Mouse (Mus musculus): Measurements from ENCODE around the gene Zfp64. TPM values are rescaled to one million over a fixed set of nuclear protein-coding genes. Genes with fewer than 3 reads are reported as not detected.
A peak's percentile ranks its signal among the peaks of the same experiment; 100 is the strongest.

Zfp64 gene
- 35.6 and 39.4 TPM in 2 replicates for polyA plus RNA-seq (2014; fragmentation: Nextera tagmentation; extraction: Ambion mirVana)

DNA sequence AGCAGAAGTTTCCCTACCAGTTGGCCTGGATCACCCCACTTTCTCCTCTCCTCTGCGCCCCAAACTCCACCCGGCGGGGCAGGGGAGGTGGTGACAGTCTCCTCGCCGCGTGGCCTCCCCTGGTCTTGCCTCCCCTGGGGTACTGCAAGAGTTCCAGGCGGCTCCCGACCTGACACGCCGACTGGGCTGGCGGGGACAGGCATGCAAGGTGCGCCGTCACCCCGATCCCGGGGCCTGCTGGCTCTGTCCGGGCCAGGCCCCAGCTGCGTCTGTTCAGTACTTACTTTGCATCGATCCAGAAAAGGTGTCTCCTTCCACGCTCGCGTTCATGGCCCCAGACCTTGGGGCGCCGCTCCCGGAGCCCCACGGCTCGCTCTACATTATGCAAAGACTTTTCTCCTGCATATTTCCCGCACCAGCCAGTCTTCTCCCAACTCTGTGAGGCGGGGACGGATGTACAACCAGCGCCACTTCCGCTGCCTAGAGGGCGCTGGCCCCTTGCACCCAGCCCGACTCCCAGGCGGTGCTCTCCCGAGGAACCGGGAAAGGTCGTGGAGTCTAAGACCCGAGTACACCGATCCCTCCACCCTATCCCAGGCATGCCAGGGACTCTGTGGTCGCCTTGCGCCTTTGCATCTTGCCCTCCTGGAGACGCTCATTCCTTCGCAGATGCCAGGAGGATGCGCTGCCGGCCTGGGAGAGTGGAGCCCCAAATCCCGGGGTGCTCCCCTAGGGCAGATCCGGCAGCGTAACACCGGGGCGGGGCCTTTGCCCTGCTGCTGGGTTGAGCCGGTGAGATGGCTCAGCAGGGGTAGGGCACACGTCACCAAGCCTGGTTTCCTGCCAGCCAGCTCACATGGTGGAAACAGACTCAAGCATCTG is at the start of gene Zfp64:
Gene Zfp64 (minus strand): TSS at position 753 of the 882 bp plus-strand sequence.
- H3K27ac ChIP-seq (ENCODE audit: low read depth, low read length) = peak within 1 kb of the TSS; percentile 40; the same call in 1 of the 2 replicates
- H3K4me1 ChIP-seq (ENCODE audit: control insufficient read depth, insufficient read depth, low read length) = peaks cover 8% of the 10 kb centered on the region
- peak within 1 kb of the TSS; percentile 95 for H3K4me2 ChIP-seq
- peak within 1 kb of the TSS; percentile 93 for H3K9ac ChIP-seq (ENCODE audit: low read length)
- ATAC-seq (ENCODE audit: low FRiP score) (peak; percentile 90), DNase-seq (ENCODE audit: low spot score, missing footprints) (peak; percentile 97)
- H3K36me3 ChIP-seq (ENCODE audit: control insufficient read depth, insufficient read depth, low read length) = peaks cover 7% of the 10 kb centered on the region; the same call in 1 of the 2 replicates
- H3K9me3 ChIP-seq (ENCODE audit: control insufficient read depth, low read length) = no peaks in the 10 kb centered on the region
- H3K27me3 ChIP-seq (ENCODE audit: control insufficient read depth, insufficient read depth, low read length) = no peaks in the 10 kb centered on the region
- 1% methylated on average over 52 of the region's 52 CpGs for WGBS
- peak within 1 kb of the TSS; percentile 88 for H3K4me3 ChIP-seq (ENCODE audit: low read depth, low read length)

- no peak overlapping the region for H3K9ac ChIP-seq (ENCODE audit: low read length)
- peak; percentile 90 for DNase-seq (ENCODE audit: low spot score, missing footprints)
- H3K9me3 ChIP-seq (ENCODE audit: control insufficient read depth, low read length) = no peaks in the 10 kb centered on the region
- no peaks in the 10 kb centered on the region for H3K4me1 ChIP-seq (ENCODE audit: control insufficient read depth, insufficient read depth, low read length)
- H3K27me3 ChIP-seq (ENCODE audit: control insufficient read depth, insufficient read depth, low read length) = no peaks in the 10 kb centered on the region
- ATAC-seq (ENCODE audit: low FRiP score) = no peak
- WGBS = 74% methylated on average over 22 of the region's 22 CpGs
- no peak overlapping the region for H3K4me3 ChIP-seq (ENCODE audit: low read depth, low read length)
- H3K27ac ChIP-seq (ENCODE audit: low read depth, low read length) = no peak overlapping the region
- no peak overlapping the region for H3K4me2 ChIP-seq
- no peaks in the 10 kb centered on the region for H3K36me3 ChIP-seq (ENCODE audit: control insufficient read depth, insufficient read depth, low read length)
Measured at GRCm38 (mm10) chr2:168992642-168993420, 37.4 kb upstream of the Zfp64 start.

DNA sequence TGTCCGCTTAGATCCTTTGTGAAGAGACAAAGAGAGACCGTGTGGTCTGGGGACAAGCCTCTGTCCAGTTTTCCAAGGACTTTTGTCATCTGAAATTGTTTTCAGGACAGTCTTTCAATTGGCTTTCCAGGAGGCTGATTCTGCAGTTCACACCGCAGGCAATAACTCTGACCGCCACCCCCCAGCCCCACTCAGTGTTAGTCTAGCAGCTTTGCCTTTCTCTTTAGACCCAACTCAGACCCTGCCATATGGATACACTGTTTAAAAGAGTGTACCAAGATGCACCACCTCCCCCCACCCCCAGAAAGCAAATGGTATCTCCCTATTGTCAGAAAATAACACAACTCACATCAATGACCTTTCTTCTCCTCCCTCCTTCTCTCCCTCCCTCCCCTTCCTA is 35.6 kb upstream of the Zfp64 start:
- ATAC-seq (ENCODE audit: low FRiP score) (peak; percentile 80), DNase-seq (ENCODE audit: low spot score, missing footprints) (peak; percentile 90)
- Histone ChIP-seq H3K4me2 (no peak overlapping the region), H3K9ac (ENCODE audit: low read length) (no peak overlapping the region), H3K36me3 (ENCODE audit: control insufficient read depth, insufficient read depth, low read length) (no peaks in the 10 kb centered on the region), H3K27ac (ENCODE audit: low read depth, low read length) (peak overlapping the region; percentile 36; the same call in 1 of the 2 replicates), H3K27me3 (ENCODE audit: control insufficient read depth, insufficient read depth, low read length) (no peaks in the 10 kb centered on the region), H3K4me1 (ENCODE audit: control insufficient read depth, insufficient read depth, low read length) (no peaks in the 10 kb centered on the region), H3K4me3 (ENCODE audit: low read depth, low read length) (no peak overlapping the region), H3K9me3 (ENCODE audit: control insufficient read depth, low read length) (no peaks in the 10 kb centered on the region)
- WGBS = 59% methylated on average over 4 of the region's 4 CpGs

- WGBS = 54% methylated on average over 13 of the region's 13 CpGs
- Histone ChIP-seq H3K9ac (ENCODE audit: low read length) (no peak overlapping the region), H3K27ac (ENCODE audit: low read depth, low read length) (no peak overlapping the region), H3K4me1 (ENCODE audit: control insufficient read depth, insufficient read depth, low read length) (no peaks in the 10 kb centered on the region), H3K4me3 (ENCODE audit: low read depth, low read length) (no peak overlapping the region), H3K4me2 (no peak overlapping the region), H3K27me3 (ENCODE audit: control insufficient read depth, insufficient read depth, low read length) (no peaks in the 10 kb centered on the region), H3K36me3 (ENCODE audit: control insufficient read depth, insufficient read depth, low read length) (no peaks in the 10 kb centered on the region), H3K9me3 (ENCODE audit: control insufficient read depth, low read length) (no peaks in the 10 kb centered on the region)
- no peak for ATAC-seq (ENCODE audit: low FRiP score)
- peak; percentile 90 for DNase-seq (ENCODE audit: low spot score, missing footprints)
Measured at GRCm38 (mm10) chr2:168990061-168990753, 34.8 kb upstream of the Zfp64 start.

GRCm38 (mm10) chr2:168988056-168988455 is 32.7 kb upstream of the Zfp64 start:
- DNase-seq (ENCODE audit: low spot score, missing footprints) (peak; percentile 74), ATAC-seq (ENCODE audit: low FRiP score) (no peak)
- no peaks in the 10 kb centered on the region for H3K36me3 ChIP-seq (ENCODE audit: control insufficient read depth, insufficient read depth, low read length)
- WGBS = 95% methylated on average over 1 of the region's 1 CpGs
- no peak overlapping the region for H3K27ac ChIP-seq (ENCODE audit: low read depth, low read length)
- H3K4me1 ChIP-seq (ENCODE audit: control insufficient read depth, insufficient read depth, low read length) = no peaks in the 10 kb centered on the region
- H3K4me3 ChIP-seq (ENCODE audit: low read depth, low read length) = no peak overlapping the region
- H3K9me3 ChIP-seq (ENCODE audit: control insufficient read depth, low read length) = no peaks in the 10 kb centered on the region
- no peaks in the 10 kb centered on the region for H3K27me3 ChIP-seq (ENCODE audit: control insufficient read depth, insufficient read depth, low read length)
- no peak overlapping the region for H3K9ac ChIP-seq (ENCODE audit: low read length)
- no peak overlapping the region for H3K4me2 ChIP-seq

DNA sequence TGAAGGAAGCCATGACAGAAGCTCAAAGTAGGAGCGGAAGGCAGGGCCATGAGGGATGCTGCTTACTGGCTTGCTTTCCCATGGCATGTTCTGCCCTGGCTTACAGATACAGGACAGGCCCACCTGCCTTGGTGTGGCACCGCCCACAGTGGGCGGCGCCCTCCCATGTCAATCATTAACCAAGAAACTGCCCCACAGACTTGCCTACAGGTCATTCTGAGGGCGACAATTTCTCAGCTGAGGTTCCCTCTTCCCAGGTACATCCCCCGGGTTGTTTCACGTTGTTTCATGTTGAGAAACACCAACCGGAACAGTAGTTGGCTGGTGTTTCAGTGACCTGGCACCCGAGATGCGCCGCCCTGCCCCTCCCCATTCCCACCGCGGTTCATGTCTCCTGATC is 32.0 kb upstream of the Zfp64 start:
- 73% methylated on average over 13 of the region's 13 CpGs for WGBS
- Histone ChIP-seq H3K4me2 (no peak overlapping the region), H3K4me1 (ENCODE audit: control insufficient read depth, insufficient read depth, low read length) (no peaks in the 10 kb centered on the region), H3K4me3 (ENCODE audit: low read depth, low read length) (no peak overlapping the region), H3K9ac (ENCODE audit: low read length) (no peak overlapping the region), H3K9me3 (ENCODE audit: control insufficient read depth, low read length) (no peaks in the 10 kb centered on the region), H3K36me3 (ENCODE audit: control insufficient read depth, insufficient read depth, low read length) (no peaks in the 10 kb centered on the region), H3K27me3 (ENCODE audit: control insufficient read depth, insufficient read depth, low read length) (no peaks in the 10 kb centered on the region), H3K27ac (ENCODE audit: low read depth, low read length) (no peak overlapping the region)
- ATAC-seq (ENCODE audit: low FRiP score) (no peak), DNase-seq (ENCODE audit: low spot score, missing footprints) (peak; percentile 68)

DNA sequence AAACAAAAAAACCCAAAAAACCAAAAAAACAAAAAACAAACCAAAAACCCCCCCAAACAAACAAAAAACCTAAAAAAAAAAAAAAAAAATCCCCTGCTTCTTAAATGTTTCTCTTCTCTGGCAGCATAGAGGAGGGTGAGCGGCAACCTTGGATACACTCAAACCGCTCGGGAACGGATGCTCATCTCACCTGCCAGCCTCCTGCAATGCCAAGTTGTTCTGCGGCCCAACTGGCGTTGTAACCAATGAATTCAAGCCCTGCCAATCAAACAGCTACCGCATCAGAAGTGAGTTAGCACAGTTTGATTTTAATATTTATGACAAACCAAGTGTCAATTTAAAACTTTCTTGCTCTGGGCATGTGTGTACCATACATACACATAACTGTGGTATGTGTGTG is 26.6 kb upstream of the Zfp64 start:
- ATAC-seq (ENCODE audit: low FRiP score) (no peak), DNase-seq (ENCODE audit: low spot score, missing footprints) (peak; percentile 64)
- no peak overlapping the region for H3K9ac ChIP-seq (ENCODE audit: low read length)
- H3K27me3 ChIP-seq (ENCODE audit: control insufficient read depth, insufficient read depth, low read length) = no peaks in the 10 kb centered on the region
- 97% methylated on average over 7 of the region's 7 CpGs for WGBS
- no peak overlapping the region for H3K4me2 ChIP-seq
- no peak overlapping the region for H3K4me3 ChIP-seq (ENCODE audit: low read depth, low read length)
- H3K27ac ChIP-seq (ENCODE audit: low read depth, low read length) = no peak overlapping the region
- no peaks in the 10 kb centered on the region for H3K4me1 ChIP-seq (ENCODE audit: control insufficient read depth, insufficient read depth, low read length)
- no peaks in the 10 kb centered on the region for H3K36me3 ChIP-seq (ENCODE audit: control insufficient read depth, insufficient read depth, low read length)
- H3K9me3 ChIP-seq (ENCODE audit: control insufficient read depth, low read length) = no peaks in the 10 kb centered on the region

- Histone ChIP-seq H3K27me3 (ENCODE audit: control insufficient read depth, insufficient read depth, low read length) (no peaks in the 10 kb centered on the region), H3K4me1 (ENCODE audit: control insufficient read depth, insufficient read depth, low read length) (no peaks in the 10 kb centered on the region), H3K4me3 (ENCODE audit: low read depth, low read length) (no peak overlapping the region), H3K4me2 (0 out of 2 replicates have a peak overlapping the region, but pooled peaks have one; percentile 14), H3K36me3 (ENCODE audit: control insufficient read depth, insufficient read depth, low read length) (no peaks in the 10 kb centered on the region), H3K9ac (ENCODE audit: low read length) (no peak overlapping the region), H3K9me3 (ENCODE audit: control insufficient read depth, low read length) (no peaks in the 10 kb centered on the region), H3K27ac (ENCODE audit: low read depth, low read length) (no peak overlapping the region)
- 70% methylated on average over 12 of the region's 12 CpGs for WGBS
- ATAC-seq (ENCODE audit: low FRiP score) (no peak), DNase-seq (ENCODE audit: low spot score, missing footprints) (peak; percentile 53)
Measured at GRCm38 (mm10) chr2:168981448-168981847, 26.1 kb upstream of the Zfp64 start.
